Mouse (Mus musculus) bone marrow, adult 2 months (tissue): Measurements from ENCODE around the gene Plekhg2. TPM values are rescaled to one million over a fixed set of nuclear protein-coding genes. Genes with fewer than 3 reads are reported as not detected.
"Not testable (repeated sequence)": the region's sequence is repeated elsewhere in the genome, so short reads cannot be mapped to it uniquely, and the experiment has no call there.

Source experiments
- H3K27ac ChIP-seq: fragments of 200-500 bp; 2 replicates; pipeline ENCODE4 v1.5.1; 2012; ENCODE audit warnings: low read depth, mild to moderate bottlenecking, control low read depth, inconsistent platforms, low read length; ENCODE audit not compliant: control insufficient read depth, poor library complexity, insufficient read depth
- H3K4me1 ChIP-seq: fragments of 200-500 bp; 2 replicates; pipeline ENCODE4 v1.6.1; 2011; ENCODE audit warnings: low read length; ENCODE audit not compliant: control insufficient read depth, insufficient read depth
- H3K4me3 ChIP-seq: fragments of 200-500 bp; replicated peaks from 2 replicates; pipeline ENCODE3; 2011; ENCODE audit warnings: mild to moderate bottlenecking, low read depth, low read length, control low read depth; ENCODE audit not compliant: control insufficient read depth
- CTCF ChIP-seq: fragments of 200-500 bp; IDR thresholded peaks from 2 replicates; pipeline ENCODE4 v1.5.1; 2011; ENCODE audit warnings: low read length, control low read depth; ENCODE audit not compliant: control insufficient read depth, insufficient read depth
- POLR2A ChIP-seq: fragments of 200-500 bp; IDR thresholded peaks from 2 replicates; pipeline ENCODE4 v1.6.1; 2011; ENCODE audit warnings: low read depth, mild to moderate bottlenecking, control low read depth, low read length, borderline replicate concordance; ENCODE audit not compliant: control insufficient read depth
- WGBS: fragments of 180-500 bp; shearing (Covaris S2); methylation state at CpG from one replicate; pipeline ENCODE4 v1.1.7; 2018; 5-methylcytosine and 5-hydroxymethylcytosine counted together
- polyA plus RNA-seq: library from polyadenylated mRNA; stranded (reverse); fragments of >200 nt; gene quantifications from 2 replicates; pipeline ENCODE4 v1.2.4, GENCODE M21; 2011; ENCODE audit warnings: low replicate concordance; ENCODE audit not compliant: missing spikeins, insufficient read depth, insufficient read length

Plekhg2 gene
- polyA plus RNA-seq, 1 experiment: 26.3 TPM

GRCm38 (mm10) chr7:28398696-28399340 is 26.4 kb upstream of the Plekhg2 start:
- no peak overlapping the region for H3K27ac ChIP-seq
- WGBS: 89% methylated on average over 10 of the region's 10 CpGs
- H3K4me1 ChIP-seq: peaks cover 6% of the 10 kb centered on the region; the same call in 1 of the 2 replicates
- H3K4me3 ChIP-seq: no peak overlapping the region
- TF ChIP-seq CTCF (no peak), POLR2A (no peak)

- H3K4me1 ChIP-seq: peaks cover 6% of the 10 kb centered on the region
- H3K4me3 ChIP-seq: no peak overlapping the region
- TF ChIP-seq CTCF: no peak
- no peak for TF ChIP-seq POLR2A
- no peak overlapping the region for H3K27ac ChIP-seq
- WGBS: 76% methylated on average over 3 of the region's 3 CpGs
These were observed 25.6 kb upstream of the Plekhg2 start for GRCm38 (mm10) chr7:28398000-28398399.

- Histone ChIP-seq H3K4me1 (no peaks in the 10 kb centered on the region; the same call in 1 of the 2 replicates), H3K4me3 (no peak overlapping the region), H3K27ac (no peak overlapping the region)
- WGBS: 89% methylated on average over 4 of the region's 4 CpGs
- no peak for TF ChIP-seq POLR2A
- no peak for TF ChIP-seq CTCF
These were observed 23.0 kb upstream of the Plekhg2 start for GRCm38 (mm10) chr7:28395425-28395824.

- Histone ChIP-seq H3K4me3 (peak overlapping the region; percentile 82), H3K4me1 (no peaks in the 10 kb centered on the region; the same call in 1 of the 2 replicates), H3K27ac (peak overlapping the region; percentile 35)
- 6% methylated on average over 22 of the region's 22 CpGs for WGBS
- TF ChIP-seq CTCF (no peak), POLR2A (no peak)
These were observed 21.0 kb upstream of the Plekhg2 start for GRCm38 (mm10) chr7:28393272-28393951.

GRCm38 (mm10) chr7:28392429-28393271 is 20.3 kb upstream of the Plekhg2 start, which contains the start of the genes Med29 and Paf1:
Gene Med29, minus strand, starts transcription at chr7:28392708.
Gene Paf1, plus strand, starts transcription at chr7:28392951.
- Histone ChIP-seq H3K27ac (peak within 1 kb of the TSS; percentile 35), H3K4me1 (no peaks in the 10 kb centered on the region; the same call in 1 of the 2 replicates), H3K4me3 (peak within 1 kb of the TSS; percentile 82)
- under 1% methylated on average over 58 of the region's 58 CpGs for WGBS
- TF ChIP-seq CTCF: no peak
- peak; percentile 95 for TF ChIP-seq POLR2A

GRCm38 (mm10) chr7:28390331-28390730 is 17.9 kb upstream of the Plekhg2 start:
- no peak overlapping the region for H3K4me3 ChIP-seq
- peaks cover 2% of the 10 kb centered on the region for H3K4me1 ChIP-seq
- H3K27ac ChIP-seq: no peak overlapping the region
- TF ChIP-seq POLR2A (no peak), CTCF (no peak)
- WGBS: 89% methylated on average over 3 of the region's 3 CpGs

GRCm38 (mm10) chr7:28387384-28387783 is 15.0 kb upstream of the Plekhg2 start:
- WGBS: 78% methylated on average over 7 of the region's 7 CpGs
- H3K4me3 ChIP-seq, H3K27ac ChIP-seq: not testable (repeated sequence)
- peaks cover 14% of the 10 kb centered on the region for H3K4me1 ChIP-seq

- H3K27ac ChIP-seq, H3K4me3 ChIP-seq: not testable (repeated sequence)
- peaks cover 14% of the 10 kb centered on the region for H3K4me1 ChIP-seq
- WGBS: 68% methylated on average over 6 of the region's 6 CpGs
These were observed 14.5 kb upstream of the Plekhg2 start for GRCm38 (mm10) chr7:28386877-28387276.
